Mouse (Mus musculus) liver, embryonic 12.5 days (tissue): ENCODE data around the gene Mxi1. TPM values are rescaled to one million over a fixed set of nuclear protein-coding genes. Genes with fewer than 3 reads are reported as not detected.

Experiments used
- ATAC-seq: fragments of 200-750 bp; cut with Nextera tagmentation; 2 replicates; pipeline ENCODE4 v1.8.0; 2017; ENCODE audit warnings: moderate number of reproducible peaks, mild to moderate bottlenecking, moderate library complexity
- H3K27ac ChIP-seq: fragments of 300-500 bp; sonication (generic); 2 replicates; pipeline ENCODE4 v1.5.1; 2016; ENCODE audit warnings: mild to moderate bottlenecking
- H3K27me3 ChIP-seq: fragments of 300-500 bp; sonication (generic); replicated peaks from 2 replicates; pipeline ENCODE4 v1.6.1; 2016; ENCODE audit warnings: mild to moderate bottlenecking, moderate library complexity
- H3K36me3 ChIP-seq: fragments of 300-500 bp; sonication (generic); 2 replicates; pipeline ENCODE4 v1.6.1; 2016; ENCODE audit warnings: mild to moderate bottlenecking, moderate library complexity
- H3K4me1 ChIP-seq: fragments of 300-500 bp; sonication (generic); 2 replicates; pipeline ENCODE4 v1.6.1; 2016
- H3K4me2 ChIP-seq: fragments of 300-500 bp; sonication (generic); 2 replicates; pipeline ENCODE4 v1.6.1; 2016; ENCODE audit warnings: mild to moderate bottlenecking, moderate library complexity
- H3K4me3 ChIP-seq: fragments of 300-500 bp; sonication (generic); 2 replicates; pipeline ENCODE4 v1.5.1; 2016; ENCODE audit warnings: mild to moderate bottlenecking, moderate library complexity
- H3K9ac ChIP-seq: fragments of 300-500 bp; sonication (generic); 2 replicates; pipeline ENCODE4 v1.6.1; 2016; ENCODE audit warnings: mild to moderate bottlenecking, moderate library complexity
- H3K9me3 ChIP-seq: fragments of 300-500 bp; sonication (generic); replicated peaks from 2 replicates; pipeline ENCODE4 v1.6.1; 2016; ENCODE audit warnings: mild to moderate bottlenecking, moderate library complexity
- WGBS: fragments of 180-500 bp; shearing (Covaris S2); methylation state at CpG from one replicate; pipeline ENCODE4 v1.1.7; 2016; ENCODE audit not compliant: insufficient replicate concordance; 5-methylcytosine and 5-hydroxymethylcytosine counted together
- polyA plus RNA-seq: library from polyadenylated mRNA; unstranded; fragments of >200 nt; fragmentation: Nextera tagmentation; extraction: Ambion mirVana; gene quantifications from 2 replicates; pipeline ENCODE4 v1.2.1, GENCODE M21; 2016

Mxi1 gene
- polyA plus RNA-seq, 1 experiment from 2014 or later = 38.3 TPM

DNA sequence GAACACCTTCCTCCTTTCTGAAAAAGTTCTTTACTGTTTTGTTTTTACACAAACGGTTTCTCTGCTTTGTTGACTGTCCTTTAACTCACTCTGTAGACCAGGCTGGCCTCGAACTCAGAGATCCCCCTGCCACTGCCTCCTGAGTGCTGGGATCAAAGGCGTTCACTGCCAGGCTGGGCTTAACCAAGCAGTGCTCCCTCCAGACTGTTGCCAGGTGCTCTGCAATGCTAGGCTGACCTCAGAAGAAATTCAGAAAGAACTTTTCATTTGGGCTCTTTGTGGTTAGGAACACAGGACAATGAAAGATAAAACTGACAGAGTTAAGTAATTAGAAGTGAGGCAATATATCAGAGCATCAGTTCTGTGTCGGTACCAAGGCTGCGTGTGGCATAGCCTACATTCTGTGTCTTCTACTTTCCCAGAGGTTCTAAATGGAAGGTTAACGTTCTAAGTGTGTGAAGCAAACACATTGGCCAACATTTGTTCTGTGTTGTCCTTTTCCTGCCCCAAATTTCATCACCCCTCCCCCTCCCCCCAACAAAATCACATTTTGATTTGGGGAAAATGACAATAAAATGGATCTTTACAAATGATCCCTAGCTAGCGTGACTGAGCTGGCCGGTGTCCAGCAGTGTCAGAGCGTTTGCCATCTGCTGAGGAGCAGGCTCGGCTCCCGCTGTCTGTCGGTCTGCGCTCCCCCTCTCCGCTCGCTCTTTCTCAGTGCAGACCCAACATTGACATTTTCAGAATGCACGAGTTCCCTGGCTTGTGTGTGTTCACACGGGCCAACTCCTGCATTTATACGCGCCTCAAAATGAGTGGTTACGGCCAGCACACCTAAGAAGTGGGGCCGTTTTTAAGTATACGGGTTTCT lies 49.1 kb downstream of the Mxi1 start:
- H3K4me2 ChIP-seq = no peak overlapping the region

DNA sequence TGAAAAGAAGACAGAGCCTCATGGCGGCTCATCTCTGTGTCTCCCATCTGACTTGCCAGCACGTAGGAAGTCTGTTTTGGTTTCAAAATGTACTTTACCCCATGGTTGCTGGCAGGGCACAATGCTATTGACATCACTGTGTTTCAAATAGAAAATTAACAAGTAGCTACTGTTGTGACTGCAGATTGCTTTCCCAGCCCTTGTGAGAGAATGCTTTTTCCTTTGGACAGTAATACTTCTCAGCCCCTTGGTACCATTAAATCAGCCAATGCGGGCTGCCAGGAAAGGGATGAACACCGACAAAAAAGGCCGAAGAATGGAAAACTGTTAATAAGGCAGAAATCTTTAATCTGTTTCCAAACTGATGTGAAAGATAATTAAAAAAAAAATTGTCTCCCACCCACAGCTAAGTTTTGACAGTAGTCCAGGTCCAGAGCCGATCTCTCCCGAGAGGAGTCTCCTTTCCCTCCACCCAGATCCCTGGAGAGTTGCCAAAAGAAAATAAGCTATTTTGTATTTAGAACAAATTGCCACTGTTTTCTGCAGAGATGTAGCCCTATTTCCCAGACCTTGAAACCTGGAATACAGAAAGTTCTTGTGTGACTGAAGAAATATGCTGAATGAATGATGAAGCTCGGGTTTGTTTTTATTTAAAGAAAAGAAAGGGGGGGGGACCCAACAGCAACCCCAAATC lies 50.1 kb downstream of the Mxi1 start:
- H3K36me3 ChIP-seq = peaks cover 6% of the 10 kb centered on the region; the same call in 1 of the 2 replicates
- H3K9me3 ChIP-seq = 0 out of 2 replicates have a peak, but pooled peaks cover 2% of the 10 kb centered on the region
- no peak overlapping the region for H3K4me3 ChIP-seq
- H3K9ac ChIP-seq = no peak overlapping the region
- WGBS = 80% methylated on average over 8 of the region's 8 CpGs
- H3K4me1 ChIP-seq = peaks cover 28% of the 10 kb centered on the region
- H3K4me2 ChIP-seq = no peak overlapping the region
- H3K27ac ChIP-seq = no peak overlapping the region
- H3K27me3 ChIP-seq = no peaks in the 10 kb centered on the region
- no peak for ATAC-seq

More for the DNA sequence above, 49.1 kb downstream of the Mxi1 start:
- no peaks in the 10 kb centered on the region for H3K27me3 ChIP-seq
- peaks cover 10% of the 10 kb centered on the region; the same call in 1 of the 2 replicates for H3K36me3 ChIP-seq
- no peak overlapping the region for H3K27ac ChIP-seq
- H3K4me3 ChIP-seq = no peak overlapping the region
- no peak overlapping the region for H3K9ac ChIP-seq
- 0 out of 2 replicates have a peak, but pooled peaks cover 2% of the 10 kb centered on the region for H3K9me3 ChIP-seq
- 75% methylated on average over 22 of the region's 22 CpGs for WGBS
- no peak for ATAC-seq
- H3K4me1 ChIP-seq = peaks cover 22% of the 10 kb centered on the region

GRCm38 (mm10) chr19:53362967-53363366 lies 52.6 kb downstream of the Mxi1 start:
- no peaks in the 10 kb centered on the region for H3K27me3 ChIP-seq
- ATAC-seq = peak; percentile 40; the same call in 1 of the 2 replicates
- no peak overlapping the region for H3K9ac ChIP-seq
- H3K4me2 ChIP-seq = no peak overlapping the region
- H3K9me3 ChIP-seq = no peaks in the 10 kb centered on the region
- H3K4me1 ChIP-seq = peaks cover 29% of the 10 kb centered on the region
- H3K27ac ChIP-seq = no peak overlapping the region
- WGBS = 44% methylated on average over 2 of the region's 2 CpGs
- no peaks in the 10 kb centered on the region for H3K36me3 ChIP-seq
- no peak overlapping the region for H3K4me3 ChIP-seq

DNA sequence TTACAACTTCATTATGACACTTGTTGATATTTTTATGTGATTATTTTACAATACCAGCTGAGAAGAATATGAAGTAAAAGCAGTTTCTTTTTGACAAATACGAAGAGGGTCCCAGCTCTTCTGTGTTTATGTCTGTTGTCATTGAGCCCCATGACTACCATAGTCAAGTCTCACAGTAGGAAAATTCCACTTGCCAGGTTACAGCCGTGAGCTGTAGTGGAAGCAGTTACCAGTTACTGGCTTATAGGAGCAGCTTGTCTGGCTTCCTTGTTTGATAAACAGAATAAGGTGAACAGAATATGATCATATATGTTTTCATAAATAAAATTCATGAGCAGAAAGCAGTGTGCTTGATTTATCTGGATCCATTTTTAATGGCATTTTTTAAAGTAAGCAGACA lies 54.2 kb downstream of the Mxi1 start:
- 72% methylated on average over 2 of the region's 2 CpGs for WGBS
- no peak overlapping the region for H3K9ac ChIP-seq

GRCm38 (mm10) chr19:53364963-53365362 lies 54.6 kb downstream of the Mxi1 start:
- ATAC-seq = no peak
- Histone ChIP-seq H3K27me3 (no peaks in the 10 kb centered on the region), H3K4me3 (no peak overlapping the region), H3K9me3 (no peaks in the 10 kb centered on the region), H3K27ac (no peak overlapping the region), H3K36me3 (0 out of 2 replicates have a peak, but pooled peaks cover under 1% of the 10 kb centered on the region), H3K4me2 (peak overlapping the region; percentile 30; the same call in 1 of the 2 replicates), H3K4me1 (peaks cover 30% of the 10 kb centered on the region), H3K9ac (no peak overlapping the region)
- WGBS = 65% methylated on average over 9 of the region's 9 CpGs

More for the DNA sequence above, 54.2 kb downstream of the Mxi1 start:
- no peak overlapping the region for H3K4me2 ChIP-seq
- no peaks in the 10 kb centered on the region for H3K9me3 ChIP-seq
- no peak overlapping the region for H3K27ac ChIP-seq
- no peak for ATAC-seq
- H3K36me3 ChIP-seq = no peaks in the 10 kb centered on the region
- H3K4me1 ChIP-seq = peaks cover 30% of the 10 kb centered on the region
- no peak overlapping the region for H3K4me3 ChIP-seq
- no peaks in the 10 kb centered on the region for H3K27me3 ChIP-seq

- Histone ChIP-seq H3K9ac (no peak overlapping the region), H3K36me3 (peaks cover 10% of the 10 kb centered on the region), H3K4me1 (peaks cover 18% of the 10 kb centered on the region), H3K4me2 (no peak overlapping the region), H3K9me3 (no peaks in the 10 kb centered on the region), H3K27me3 (no peaks in the 10 kb centered on the region), H3K4me3 (no peak overlapping the region), H3K27ac (no peak overlapping the region)
- no peak for ATAC-seq
- 77% methylated on average over 11 of the region's 11 CpGs for WGBS
Observed at GRCm38 (mm10) chr19:53366057-53366775, 55.9 kb downstream of the Mxi1 start.

DNA sequence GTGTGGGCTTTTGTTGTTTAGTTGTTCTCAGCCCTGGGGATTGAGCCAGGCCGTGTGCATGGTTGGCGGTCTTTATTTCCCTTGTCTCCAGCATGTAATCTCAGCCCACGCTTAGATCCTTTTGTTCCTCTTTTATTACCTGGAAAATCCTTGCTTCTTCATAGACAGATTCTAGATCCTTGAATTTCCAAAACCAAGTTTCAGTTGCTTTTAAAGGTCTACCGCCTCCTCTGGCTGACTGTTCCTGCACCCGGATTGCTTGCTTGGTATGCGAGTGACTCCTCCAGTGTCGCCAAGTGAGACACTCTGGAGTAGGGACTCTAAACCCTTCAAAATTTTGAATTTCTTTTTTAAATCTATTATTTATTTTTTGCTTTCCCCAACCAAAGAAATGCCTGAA lies 56.6 kb downstream of the Mxi1 start:
- Histone ChIP-seq H3K9me3 (no peaks in the 10 kb centered on the region), H3K4me2 (no peak overlapping the region), H3K4me3 (no peak overlapping the region), H3K4me1 (peaks cover 15% of the 10 kb centered on the region), H3K36me3 (peaks cover 16% of the 10 kb centered on the region), H3K27ac (no peak overlapping the region), H3K9ac (no peak overlapping the region), H3K27me3 (no peaks in the 10 kb centered on the region)
- no peak for ATAC-seq
- WGBS = 85% methylated on average over 7 of the region's 7 CpGs

GRCm38 (mm10) chr19:53369469-53370043 lies 59.2 kb downstream of the Mxi1 start:
- H3K27ac ChIP-seq = no peak overlapping the region
- 33% methylated on average over 14 of the region's 14 CpGs for WGBS
- H3K9ac ChIP-seq = no peak overlapping the region
- no peaks in the 10 kb centered on the region for H3K9me3 ChIP-seq
- no peaks in the 10 kb centered on the region for H3K27me3 ChIP-seq
- peak; percentile 48; the same call in 1 of the 2 replicates for ATAC-seq
- peaks cover 42% of the 10 kb centered on the region for H3K36me3 ChIP-seq
- H3K4me3 ChIP-seq = no peak overlapping the region
- H3K4me2 ChIP-seq = peak overlapping the region; percentile 14; the same call in 1 of the 2 replicates
- peaks cover 15% of the 10 kb centered on the region for H3K4me1 ChIP-seq

GRCm38 (mm10) chr19:53370233-53370632 lies 59.9 kb downstream of the Mxi1 start:
- Histone ChIP-seq H3K4me3 (no peak overlapping the region), H3K4me2 (no peak overlapping the region), H3K27me3 (no peaks in the 10 kb centered on the region), H3K4me1 (peaks cover 10% of the 10 kb centered on the region), H3K9ac (no peak overlapping the region), H3K9me3 (no peaks in the 10 kb centered on the region), H3K27ac (no peak overlapping the region), H3K36me3 (peaks cover 48% of the 10 kb centered on the region)
- no peak for ATAC-seq
- 70% methylated on average over 15 of the region's 15 CpGs for WGBS

DNA sequence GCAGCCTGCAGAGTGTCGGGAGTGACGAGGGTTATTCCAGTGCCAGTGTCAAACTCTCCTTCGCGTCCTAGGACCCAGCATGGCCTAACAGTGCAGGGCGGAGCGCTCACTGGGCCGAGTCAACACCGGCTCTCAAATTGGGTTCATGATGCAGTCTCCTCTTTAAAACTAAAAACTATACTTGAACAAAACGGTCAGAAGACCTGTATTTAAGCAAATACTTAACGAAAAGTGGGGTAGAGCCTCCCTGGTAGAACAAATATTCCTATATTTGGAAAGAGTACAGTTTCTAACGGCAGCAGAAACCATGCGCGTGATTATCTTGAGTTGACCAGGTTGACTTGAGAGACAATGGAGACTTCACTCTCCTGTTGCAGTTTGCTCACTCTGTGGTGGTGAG lies 61.3 kb downstream of the Mxi1 start, which contains the start of gene Gm10197:
Gene Gm10197 (minus strand): TSS at position 101 of the 400 bp plus-strand sequence.
- H3K36me3 ChIP-seq = peaks cover 63% of the 10 kb centered on the region
- H3K4me3 ChIP-seq = no peak within 1 kb of the TSS
- WGBS = 90% methylated on average over 13 of the region's 13 CpGs
- peaks cover 7% of the 10 kb centered on the region for H3K4me1 ChIP-seq
- no peak within 1 kb of the TSS for H3K4me2 ChIP-seq
- ATAC-seq = no peak
- H3K27ac ChIP-seq = no peak within 1 kb of the TSS
- H3K9me3 ChIP-seq = no peaks in the 10 kb centered on the region
- no peak within 1 kb of the TSS for H3K9ac ChIP-seq
- H3K27me3 ChIP-seq = no peaks in the 10 kb centered on the region

GRCm38 (mm10) chr19:53373570-53373969 lies 63.3 kb downstream of the Mxi1 start:
- WGBS = 82% methylated on average over 2 of the region's 2 CpGs
- no peaks in the 10 kb centered on the region for H3K9me3 ChIP-seq
- no peak overlapping the region for H3K27ac ChIP-seq
- no peak overlapping the region for H3K4me2 ChIP-seq
- no peaks in the 10 kb centered on the region for H3K27me3 ChIP-seq
- ATAC-seq = no peak
- no peak overlapping the region for H3K9ac ChIP-seq
- no peak overlapping the region for H3K4me3 ChIP-seq
- peaks cover 79% of the 10 kb centered on the region for H3K36me3 ChIP-seq
- peaks cover 7% of the 10 kb centered on the region for H3K4me1 ChIP-seq
